Mouse (Mus musculus) spleen, adult 18-20 months (tissue): Measurements from ENCODE around the gene Itk.
A peak's percentile ranks its signal among the peaks of the same experiment; 100 is the strongest.

ENCODE experiments used
- DNase-seq, 2 experiments: peaks; one replicate each; pipeline ENCODE4 v3.0.0; 2022; ENCODE audit warnings: mixed read lengths in 2 of 2

Itk gene

GRCm38 (mm10) chr11:46305881-46306520 lies 83.3 kb downstream of the Itk start:
- DNase-seq = no peak

DNA sequence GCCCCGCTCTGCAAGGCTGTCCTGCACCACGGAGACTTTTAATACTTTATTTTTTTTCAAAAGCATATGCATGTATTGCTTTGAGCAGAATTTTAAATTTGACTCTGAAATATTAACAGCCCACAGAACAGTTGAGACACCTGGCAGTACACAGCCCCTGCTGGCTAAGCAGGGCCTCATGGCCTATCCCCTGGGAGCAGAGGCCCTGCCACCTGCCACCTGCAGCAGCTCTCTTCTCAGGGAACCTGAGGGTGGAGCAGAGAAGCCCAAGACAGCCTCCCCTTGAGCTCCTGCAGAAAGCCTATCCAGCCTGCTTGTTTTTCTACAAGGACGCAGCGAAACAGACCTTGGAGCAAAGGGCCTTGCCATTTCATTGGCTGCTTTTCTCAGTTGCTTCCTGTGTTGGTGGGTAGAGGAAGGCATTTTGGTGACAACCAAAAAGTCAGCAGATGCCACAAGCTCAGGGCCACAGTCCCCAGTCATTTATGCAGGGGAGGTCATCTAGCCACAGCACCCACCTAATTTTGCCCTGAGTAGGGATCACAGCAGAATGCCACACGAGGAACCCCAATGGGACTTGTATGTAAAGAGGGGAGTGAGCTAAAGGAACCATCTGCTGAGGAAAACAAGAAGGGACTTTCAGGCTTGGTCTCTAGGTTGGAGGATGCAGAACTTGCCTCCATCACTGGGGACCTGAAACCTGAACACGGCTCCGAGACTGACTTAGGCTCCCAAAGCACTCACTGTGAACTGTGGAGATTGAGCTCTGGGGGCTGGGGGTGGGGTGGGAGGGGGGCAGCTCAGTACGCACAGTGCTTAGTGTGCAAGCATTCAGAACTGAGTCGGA lies 84.2 kb downstream of the Itk start:
- peak; percentile 39 to 40 for DNase-seq

- DNase-seq = no peak
Observed at GRCm38 (mm10) chr11:46304093-46304492, 85.2 kb downstream of the Itk start.

- DNase-seq = no peak
Observed at GRCm38 (mm10) chr11:46302471-46302870, 86.8 kb downstream of the Itk start.

DNA sequence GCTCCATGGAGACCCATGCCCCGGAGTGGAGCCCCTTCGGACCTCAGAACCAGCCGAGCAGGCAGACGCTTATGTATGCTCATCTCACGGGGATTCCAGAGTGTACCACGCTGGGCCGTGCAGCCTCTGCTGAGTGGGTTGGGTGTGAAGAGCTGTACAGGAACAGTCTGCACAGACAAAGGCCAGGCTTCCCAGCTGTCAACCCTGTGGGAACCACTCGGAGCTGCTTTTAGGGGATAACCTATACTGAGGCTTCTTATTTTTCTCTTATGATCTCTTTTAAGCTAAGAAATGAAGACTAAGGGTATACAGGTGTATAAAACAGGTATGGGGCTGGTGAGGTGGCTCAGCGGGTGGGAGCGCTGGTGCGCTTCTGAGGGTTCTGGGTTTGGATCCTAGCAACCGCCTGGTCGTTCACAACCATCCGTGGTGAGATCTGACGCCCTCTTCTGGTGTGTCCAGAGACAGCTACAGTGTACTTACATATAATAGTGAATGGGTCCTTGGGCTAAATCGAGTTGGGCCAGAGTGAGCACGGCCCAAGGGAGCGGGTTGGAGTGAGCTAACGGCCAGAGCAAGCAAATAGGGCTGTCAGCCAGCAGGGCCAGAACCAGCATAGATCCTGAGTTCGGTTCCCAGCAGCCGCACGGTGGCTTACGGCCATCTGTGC lies 87.6 kb downstream of the Itk start:
- no peak for DNase-seq

DNA sequence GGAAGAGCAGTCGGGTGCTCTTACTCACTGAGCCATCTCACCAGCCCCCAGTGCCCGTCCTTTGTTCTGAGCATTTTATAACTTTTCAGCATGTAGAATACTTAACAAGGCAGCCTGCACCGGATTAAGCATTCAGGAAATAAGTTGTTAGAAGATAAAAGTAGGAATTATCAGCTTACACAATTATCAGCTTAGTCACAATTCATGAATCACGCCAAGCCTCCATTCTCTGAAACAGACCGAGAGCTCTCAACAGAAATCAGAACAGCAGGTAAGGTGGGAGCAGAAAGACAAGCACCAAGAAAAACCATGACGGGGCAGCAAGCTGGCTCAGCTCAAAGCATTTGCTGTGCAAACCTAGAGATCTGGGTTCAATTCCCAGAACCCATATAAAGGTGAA lies 89.4 kb downstream of the Itk start:
- DNase-seq = no peak

DNA sequence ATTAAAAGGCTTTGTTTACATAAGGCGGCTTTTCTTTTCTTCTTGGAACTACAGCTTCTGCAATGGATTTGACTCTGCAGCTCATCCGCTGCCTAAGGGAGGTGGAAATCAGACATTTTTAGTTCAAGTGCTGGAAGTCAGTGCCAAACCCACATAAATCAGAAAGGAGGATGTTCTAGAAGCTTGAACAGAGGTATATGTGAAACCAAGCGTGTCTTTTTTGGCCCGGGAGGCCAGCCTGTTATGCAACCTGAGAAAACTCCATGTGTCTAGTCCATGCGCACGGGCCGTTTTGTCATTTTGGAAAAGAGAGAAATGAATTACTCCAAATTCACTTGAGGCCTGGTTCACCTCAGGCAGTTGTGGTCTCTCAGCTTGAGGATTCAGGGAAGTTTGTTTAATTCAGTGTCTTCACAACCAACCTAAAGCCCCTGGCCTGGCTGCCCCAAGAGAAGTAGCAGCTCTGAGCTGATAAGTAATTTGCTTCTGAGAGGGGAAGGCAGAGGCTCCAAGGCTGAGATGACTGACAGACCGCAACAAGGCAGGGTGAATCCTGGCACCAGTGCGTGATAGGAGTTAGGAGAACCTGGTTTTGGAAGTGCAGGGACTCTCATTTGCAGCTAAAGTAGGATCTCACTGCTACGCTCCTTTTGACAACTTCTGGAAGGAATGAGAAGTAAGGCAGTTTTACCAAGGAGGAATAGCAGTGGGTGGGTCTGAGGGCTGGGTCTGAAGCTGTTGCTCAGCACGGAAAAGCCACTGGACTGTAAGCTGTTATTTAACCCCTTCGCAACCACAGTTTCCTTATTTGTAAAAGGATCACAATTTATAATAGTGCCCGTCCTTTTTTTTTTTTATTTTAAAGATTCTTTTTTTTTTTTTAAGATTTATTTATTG lies 90.2 kb downstream of the Itk start:
- DNase-seq = no peak

DNA sequence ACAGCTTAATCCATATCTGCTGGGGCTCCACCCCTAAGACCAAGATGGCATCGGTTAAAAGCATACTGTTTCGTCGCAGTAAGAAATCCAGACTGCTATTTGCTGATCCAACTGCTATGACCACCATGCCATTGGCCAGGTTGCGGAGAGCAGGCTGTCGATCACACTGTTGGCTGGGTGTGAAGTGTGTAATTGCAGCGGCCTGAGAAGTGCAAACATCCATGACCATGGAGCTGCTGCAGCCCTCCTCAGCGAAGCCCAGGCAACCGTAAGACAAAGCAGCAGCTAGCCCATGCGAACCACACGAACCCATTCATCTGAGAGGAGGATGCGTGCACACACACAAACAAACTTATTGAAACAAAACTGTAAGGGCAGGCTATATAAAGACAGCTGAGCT lies 94.9 kb downstream of the Itk start:
- no peak for DNase-seq

DNA sequence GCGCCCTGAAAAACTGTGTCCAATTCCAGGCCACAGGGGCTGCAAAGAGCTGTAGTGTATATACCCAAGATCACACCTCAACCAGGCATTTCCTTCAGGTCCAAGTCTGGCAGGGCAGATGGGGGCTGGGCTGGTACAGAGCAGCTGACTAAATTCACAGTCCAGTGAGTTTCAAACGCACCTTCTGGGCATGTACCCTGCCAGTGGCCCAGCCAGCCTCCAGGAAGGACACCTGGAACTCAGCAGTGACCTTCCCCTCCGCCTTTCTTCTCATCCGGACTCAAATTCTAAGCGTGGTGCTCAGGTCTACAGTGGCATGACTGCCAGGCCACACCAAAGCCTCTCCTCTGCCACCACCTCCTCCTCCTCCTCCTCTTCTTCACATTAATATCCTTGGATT lies 95.8 kb downstream of the Itk start:
- no peak for DNase-seq

DNA sequence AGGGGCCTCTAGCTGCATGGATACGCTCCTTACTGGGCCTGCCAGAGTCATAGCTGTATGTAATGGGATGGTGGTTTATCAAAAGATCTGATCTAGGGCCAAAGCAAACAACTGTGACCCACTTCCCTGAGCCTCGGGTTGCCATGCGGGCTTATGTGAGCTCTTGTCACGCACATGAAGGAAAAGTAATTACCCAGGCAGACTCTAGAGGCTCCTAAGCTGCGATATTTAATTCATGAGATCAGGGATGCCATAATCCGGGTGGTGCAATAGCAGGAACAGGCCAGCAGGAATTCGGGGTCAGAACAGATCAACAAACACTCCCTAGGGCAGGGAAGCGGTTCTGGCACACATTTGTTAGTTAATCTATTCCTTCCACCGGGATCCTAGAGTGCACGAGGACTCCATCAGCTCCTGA lies 98.3 kb downstream of the Itk start:
- no peak for DNase-seq

DNA sequence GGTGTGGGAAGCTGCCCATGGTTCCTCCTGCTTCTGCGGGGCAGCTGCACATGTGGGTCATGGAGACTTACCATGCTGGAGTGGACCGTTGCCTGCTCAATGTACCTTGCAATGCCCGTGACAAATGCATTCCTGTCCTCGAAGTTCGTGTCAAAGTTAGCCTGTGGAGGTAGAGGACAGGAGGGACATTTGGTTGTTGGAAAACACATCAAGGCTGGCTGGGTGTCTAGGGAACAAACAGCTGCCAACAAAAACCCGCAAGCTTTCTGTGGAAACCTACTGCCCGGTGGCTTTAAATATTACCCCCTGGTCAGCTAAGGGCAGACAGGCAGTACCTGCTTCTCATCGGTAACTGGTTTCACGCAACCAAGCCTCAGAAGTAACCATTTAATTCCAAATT lies 99.8 kb downstream of the Itk start:
- no peak for DNase-seq

DNA sequence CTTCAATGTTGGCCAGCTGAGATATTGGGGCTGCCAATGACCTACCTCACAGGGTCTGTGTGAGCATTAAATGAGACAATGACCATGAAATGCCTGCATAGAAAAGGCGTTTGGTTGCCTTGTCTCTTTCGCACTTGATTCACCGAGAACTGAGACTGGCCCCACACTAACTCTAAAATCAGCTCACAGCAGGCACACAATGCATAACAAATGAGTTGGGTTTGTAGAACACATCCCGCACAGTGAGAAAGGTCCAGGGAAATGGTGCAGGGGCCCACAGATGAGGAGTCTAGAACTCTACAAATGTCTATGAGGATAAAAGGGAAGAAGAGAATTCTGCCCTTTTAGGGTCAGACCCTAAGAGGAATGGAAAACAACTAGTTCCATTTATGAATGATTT lies 100.3 kb downstream of the Itk start:
- no peak for DNase-seq

DNA sequence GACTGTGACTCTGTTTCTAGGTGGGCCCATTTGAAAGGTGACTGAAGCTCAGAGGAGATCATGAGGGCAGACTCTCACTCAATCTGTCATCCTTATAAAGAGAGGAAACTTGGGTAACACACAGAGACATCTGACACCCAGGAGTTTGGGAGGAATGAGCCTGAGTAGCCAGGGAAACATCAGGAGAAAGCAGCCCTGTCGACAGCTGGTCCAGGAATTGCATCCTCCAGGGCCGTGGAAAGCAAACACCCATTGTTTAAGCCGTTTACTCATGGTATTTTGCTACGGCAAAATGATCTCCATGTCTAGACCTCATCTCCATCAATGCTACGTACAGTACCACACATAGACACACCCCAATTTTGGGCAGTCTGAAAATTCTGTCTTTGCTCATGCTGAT lies 101.2 kb downstream of the Itk start:
- no peak for DNase-seq

DNA sequence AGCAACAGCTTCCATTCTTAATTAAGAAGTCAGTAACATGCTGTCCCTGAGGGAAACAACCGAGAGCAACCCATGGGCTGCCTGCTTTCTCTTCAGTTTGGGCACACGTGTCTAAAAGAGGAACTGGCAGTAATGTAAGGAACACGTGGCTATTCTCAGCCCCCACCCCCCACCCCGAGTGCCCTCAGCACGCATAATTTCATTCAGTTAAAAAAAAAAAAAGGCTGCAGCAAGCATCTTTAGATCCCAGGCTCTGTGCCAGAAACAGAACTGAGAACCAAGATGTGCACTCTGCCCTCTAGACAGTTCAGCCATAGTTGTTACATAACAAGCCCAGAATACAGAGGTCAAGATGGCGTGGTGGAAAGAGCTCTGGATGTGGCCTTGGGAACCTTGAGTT lies 102.5 kb downstream of the Itk start:
- DNase-seq = peak; percentile 40 to 45

DNA sequence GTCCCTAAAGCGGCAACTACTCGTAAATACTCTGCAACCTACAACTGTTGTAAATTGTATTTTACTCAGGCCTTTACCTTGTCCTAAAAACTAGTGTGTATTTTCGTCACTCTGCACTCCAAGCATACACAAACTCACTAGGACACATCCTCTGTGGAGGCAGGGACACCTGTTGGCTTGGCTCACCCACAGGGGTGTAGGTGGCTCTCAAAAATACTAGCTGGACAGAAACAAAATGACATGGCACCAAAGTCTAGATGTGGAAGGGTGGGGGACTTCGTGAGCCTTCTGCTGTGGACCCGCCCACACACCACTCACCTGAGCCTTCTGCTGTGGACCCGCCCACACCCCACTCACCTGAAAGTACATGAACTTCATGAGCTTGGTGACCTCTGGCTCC lies 105.5 kb downstream of the Itk start:
- DNase-seq = no peak

DNA sequence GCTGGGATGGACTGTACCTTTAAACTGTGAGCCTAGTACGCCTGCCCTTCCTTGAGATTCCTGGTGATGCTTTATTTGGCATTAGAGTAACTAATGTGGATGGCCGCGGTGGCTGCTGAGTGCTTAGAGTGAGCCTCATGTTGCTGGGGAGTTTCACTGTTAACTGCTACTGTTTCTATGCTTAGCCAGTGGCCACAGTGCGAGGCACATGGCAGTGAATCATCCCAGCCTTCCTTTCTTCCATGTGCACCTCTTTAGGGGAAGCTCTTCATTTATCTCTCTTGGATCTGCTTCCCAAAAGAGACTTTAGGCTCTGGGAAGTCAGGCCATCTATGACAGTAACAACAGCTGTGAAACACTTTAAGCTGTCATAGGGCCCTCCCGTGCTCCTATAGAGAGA lies 106.7 kb downstream of the Itk start:
- no peak for DNase-seq

DNA sequence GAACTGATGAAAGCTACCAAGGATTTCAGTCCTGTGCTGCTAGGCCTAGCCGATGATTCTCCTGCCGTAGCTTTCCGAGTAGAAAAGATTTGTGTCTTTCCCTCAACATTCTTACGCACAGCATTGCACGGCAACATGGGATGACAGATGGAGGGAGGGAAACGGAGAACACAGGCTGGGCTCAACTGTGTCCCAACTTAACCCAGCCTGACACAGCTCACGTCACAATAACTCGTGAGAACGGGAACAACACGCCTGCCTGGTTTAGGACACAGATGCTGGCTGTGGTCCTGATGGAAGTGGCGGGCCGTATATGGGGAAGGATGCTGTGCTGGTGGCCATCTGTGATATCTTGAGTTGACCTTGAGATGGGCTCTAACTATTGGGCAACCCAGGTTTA lies 110.6 kb downstream of the Itk start:
- DNase-seq = no peak

DNA sequence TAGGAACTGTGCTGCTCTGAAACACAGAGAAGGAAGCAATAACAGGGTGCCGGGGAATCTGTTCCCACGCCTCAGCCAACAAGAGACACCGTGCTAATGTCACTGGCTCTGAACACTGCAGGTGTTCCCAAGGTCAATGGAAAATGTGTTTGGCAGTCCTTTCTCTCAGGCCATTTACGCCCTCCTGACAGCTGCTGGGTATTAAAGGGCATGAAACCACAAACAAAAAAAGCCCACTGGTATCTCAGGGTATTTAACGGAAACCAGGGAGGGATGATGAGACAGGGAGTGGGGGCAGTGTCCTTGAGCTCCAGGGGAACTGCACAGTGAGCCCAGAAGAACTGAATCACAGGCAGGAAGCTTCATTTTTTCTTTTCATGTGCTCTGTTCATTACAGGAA lies 111.2 kb downstream of the Itk start:
- no peak for DNase-seq

DNA sequence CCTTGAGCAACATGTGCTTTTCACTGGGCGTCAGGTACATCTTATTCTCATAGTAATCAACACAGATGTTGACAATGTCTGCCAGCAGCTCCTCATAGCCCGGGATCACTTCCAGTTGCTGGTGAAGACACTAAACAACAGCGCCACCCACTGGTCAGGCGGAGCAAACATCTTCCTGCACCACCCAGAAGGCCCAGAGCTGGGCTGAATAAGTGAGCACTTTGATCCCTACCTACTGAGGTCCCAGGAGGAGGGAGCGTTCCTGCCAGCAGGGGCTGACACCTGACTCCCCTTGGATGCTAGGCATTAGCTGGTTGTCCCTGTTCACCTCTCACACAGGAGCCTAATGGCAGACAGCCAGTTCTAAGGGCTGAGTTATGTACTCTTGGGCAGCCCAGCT lies 112.5 kb downstream of the Itk start:
- DNase-seq = peak in 1 of 2 experiments; percentile 42

GRCm38 (mm10) chr11:46276168-46276567 lies 113.1 kb downstream of the Itk start:
- no peak for DNase-seq

GRCm38 (mm10) chr11:46275302-46275701 lies 114.0 kb downstream of the Itk start:
- peak; percentile 73 to 86 for DNase-seq
